ENCODE assay signal across 21 mouse cellular contexts in the genomic region with DNA sequence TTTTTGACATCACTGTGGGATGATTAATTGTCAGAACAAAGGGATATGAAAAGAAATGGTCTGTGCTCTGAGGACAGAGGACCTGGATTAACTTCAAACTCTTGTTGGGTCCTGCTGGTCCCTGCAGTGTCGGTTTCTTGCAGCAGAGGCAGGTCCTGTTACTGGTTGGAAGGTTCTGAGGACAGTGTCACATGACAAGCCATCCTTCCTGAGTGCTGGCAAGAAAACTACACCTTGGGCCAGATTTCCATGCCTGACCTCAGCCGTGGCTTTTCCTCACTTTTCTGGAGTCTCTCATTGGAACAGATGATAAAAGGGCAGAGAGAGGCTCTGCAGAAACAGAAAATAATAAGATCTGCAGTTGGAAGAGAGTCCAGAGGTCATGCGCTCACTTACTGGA. TPM values are rescaled to one million over a fixed set of nuclear protein-coding genes. Genes with fewer than 3 reads are reported as not detected.
DNase-seq lines count a peak whose midpoint lies in the region; ATAC-seq lines count a peak whose summit lies in the region.
"Had no signal": no experiment of that assay in that cellular context is flagged by ENCODE, and none has a peak within 500 bp of the region (broad histone marks: within the 10 kb centered on the region; RNA-seq: fewer than 3 reads in every experiment).

No protein-coding gene starts in this region.

- ATAC-seq in hindbrain, embryonic 13.5 days (ENCODE audit: low FRiP score): no peak
- no peak for ATAC-seq in hindbrain, embryonic 12.5 days (ENCODE audit: low FRiP score)
- no peak for ATAC-seq in forebrain, embryonic 16.5 days
- ATAC-seq: forebrain, embryonic 14.5 days; midbrain, embryonic 13.5 days had no signal

- H3K27me3 ChIP-seq in hindbrain, embryonic 13.5 days: no peaks in the 10 kb centered on the region
- H3K27me3 ChIP-seq in hindbrain, embryonic 12.5 days: no peaks in the 10 kb centered on the region
- H3K27me3 ChIP-seq in forebrain, embryonic 16.5 days (replicated peaks; ENCODE audit: control insufficient read depth, insufficient read depth, low read length): no peaks in the 10 kb centered on the region
- H3K27me3 ChIP-seq: embryonic facial prominence, embryonic 13.5 days; limb, embryonic 12.5 days; lung, embryonic 15.5 days; midbrain, embryonic 13.5 days had no signal

- H3K27ac ChIP-seq in hindbrain, embryonic 13.5 days: 0 out of 2 replicates have a peak overlapping the region, but pooled peaks have one; percentile 35
- H3K27ac ChIP-seq in hindbrain, embryonic 12.5 days: no peak overlapping the region
- H3K27ac ChIP-seq in forebrain, embryonic 16.5 days (ENCODE audit: low read length): no peak overlapping the region
- H3K27ac ChIP-seq: embryonic facial prominence, embryonic 13.5 days; hindbrain, embryonic 10.5 days; limb, embryonic 12.5 days; liver, embryonic 14.5 days; lung, embryonic 15.5 days; midbrain, embryonic 13.5 days had no signal

- no peak overlapping the region for H3K9ac ChIP-seq in hindbrain, embryonic 13.5 days
- no peak overlapping the region for H3K9ac ChIP-seq in hindbrain, embryonic 12.5 days
- H3K9ac ChIP-seq in forebrain, embryonic 16.5 days (replicated peaks; ENCODE audit: low read depth, low read length): no peak overlapping the region
- H3K9ac ChIP-seq: embryonic facial prominence, embryonic 13.5 days; limb, embryonic 12.5 days; liver, embryonic 14.5 days; lung, embryonic 15.5 days; midbrain, embryonic 13.5 days had no signal

- no peaks in the 10 kb centered on the region for H3K36me3 ChIP-seq in hindbrain, embryonic 13.5 days
- H3K36me3 ChIP-seq in hindbrain, embryonic 12.5 days: no peaks in the 10 kb centered on the region
- H3K36me3 ChIP-seq in forebrain, embryonic 16.5 days (ENCODE audit: control insufficient read depth, insufficient read depth): no peaks in the 10 kb centered on the region
- H3K36me3 ChIP-seq: embryonic facial prominence, embryonic 13.5 days; hindbrain, embryonic 10.5 days; limb, embryonic 12.5 days; lung, embryonic 15.5 days; midbrain, embryonic 13.5 days had no signal

- WGBS in hindbrain, embryonic 13.5 days: 81% methylated on average over 3 of the region's 3 CpGs
- 76% methylated on average over 3 of the region's 3 CpGs for WGBS in hindbrain, embryonic 12.5 days
- WGBS in forebrain, embryonic 16.5 days: 82% methylated on average over 3 of the region's 3 CpGs

- H3K4me3 ChIP-seq in hindbrain, embryonic 13.5 days: no peak overlapping the region
- H3K4me3 ChIP-seq in hindbrain, embryonic 12.5 days: no peak overlapping the region
- H3K4me3 ChIP-seq in forebrain, embryonic 16.5 days (replicated peaks; ENCODE audit: low read length): no peak overlapping the region
- H3K4me3 ChIP-seq: embryonic facial prominence, embryonic 13.5 days; hindbrain, embryonic 10.5 days; limb, embryonic 12.5 days; lung, embryonic 15.5 days; midbrain, embryonic 13.5 days had no signal

- peaks cover 33% of the 10 kb centered on the region for H3K4me1 ChIP-seq in hindbrain, embryonic 13.5 days (replicated peaks)
- peaks cover 16% of the 10 kb centered on the region for H3K4me1 ChIP-seq in hindbrain, embryonic 12.5 days
- no peaks in the 10 kb centered on the region for H3K4me1 ChIP-seq in forebrain, embryonic 16.5 days (replicated peaks; ENCODE audit: control insufficient read depth, insufficient read depth, low read length)
- H3K4me1 ChIP-seq: embryonic facial prominence, embryonic 13.5 days; limb, embryonic 12.5 days; lung, embryonic 15.5 days had no signal

- H3K4me2 ChIP-seq in hindbrain, embryonic 13.5 days: no peak overlapping the region
- no peak overlapping the region for H3K4me2 ChIP-seq in hindbrain, embryonic 12.5 days (replicated peaks)
- H3K4me2 ChIP-seq in forebrain, embryonic 16.5 days (ENCODE audit: low read length): no peak overlapping the region
- H3K4me2 ChIP-seq: embryonic facial prominence, embryonic 13.5 days; limb, embryonic 12.5 days; lung, embryonic 15.5 days; midbrain, embryonic 13.5 days had no signal

- DNase-seq in cerebellum, adult 18-20 months: peak; percentile 66 to 74
- peak; percentile 67 to 69 for DNase-seq in cerebellum, postnatal 25 days
- DNase-seq in lung, postnatal 36 days: no peak
- no peak for DNase-seq in urinary bladder, postnatal 25 days (ENCODE audit: low spot score)
- DNase-seq: adrenal gland, postnatal 36 days; B cell, adult 2 months; kidney, adult 18-20 months; kidney, postnatal 10 days; right cerebral cortex, postnatal 14 days; thymus, adult 18-20 months; thymus, postnatal 4 days had no signal

- H3K9me3 ChIP-seq in hindbrain, embryonic 13.5 days: no peaks in the 10 kb centered on the region
- H3K9me3 ChIP-seq in hindbrain, embryonic 12.5 days (replicated peaks): no peaks in the 10 kb centered on the region
- no peaks in the 10 kb centered on the region for H3K9me3 ChIP-seq in forebrain, embryonic 16.5 days (ENCODE audit: control insufficient read depth, low read length)
- H3K9me3 ChIP-seq: lung, embryonic 15.5 days; midbrain, embryonic 13.5 days had no signal

RNA-seq across cellular contexts. Expression of a gene that starts 20.4 kb away (rescaled TPM):
- 68.0 and 70.2 TPM in 2 replicates for polyA plus RNA-seq in hindbrain, embryonic 13.5 days (2015; fragmentation: Nextera tagmentation; extraction: Ambion mirVana)
- 37.7 and 39.7 TPM in 2 replicates for polyA plus RNA-seq in hindbrain, embryonic 12.5 days (2016; fragmentation: Nextera tagmentation; extraction: Ambion mirVana)
- polyA plus RNA-seq in forebrain, embryonic 16.5 days (2015; fragmentation: Nextera tagmentation; extraction: Ambion mirVana): 77.1 and 85.6 TPM in 2 replicates

Comparison
In these comparisons a context has a peak if more than half of its experiments do, and no peak if none do; other contexts are left out.
1. DNase-seq: peak in cerebellum, adult 18-20 months (2 of 2) and cerebellum, postnatal 25 days (2 of 2); none in lung, postnatal 36 days (single experiment) and urinary bladder, postnatal 25 days (single experiment).